Mouse (Mus musculus) heart, postnatal 25 days (tissue): ENCODE data around the gene Batf. TPM values are rescaled to one million over a fixed set of nuclear protein-coding genes. Genes with fewer than 3 reads are reported as not detected.
"Not testable (repeated sequence)": the region's sequence is repeated elsewhere in the genome, so short reads cannot be mapped to it uniquely, and the experiment has no call there.

Experiments used
- DNase-seq: peaks from one replicate; pipeline ENCODE4 v3.0.0; 2022; ENCODE audit warnings: low spot score
- intact Hi-C: fragments of 180-260 bp; cut with DNase I; formaldehyde crosslinking; loops from one replicate; pipeline ENCODE4 v1.15.1; 2025
- total RNA-seq, 2 experiments: library from RNA; stranded (reverse); gene quantifications; 2 replicates each; pipeline ENCODE4 v1.2.3; 2021

Batf gene
- total RNA-seq = 1 to 10 TPM in 1 of 2 experiments, under 1 TPM in 1; 0.55 to 1.0 TPM

DNA sequence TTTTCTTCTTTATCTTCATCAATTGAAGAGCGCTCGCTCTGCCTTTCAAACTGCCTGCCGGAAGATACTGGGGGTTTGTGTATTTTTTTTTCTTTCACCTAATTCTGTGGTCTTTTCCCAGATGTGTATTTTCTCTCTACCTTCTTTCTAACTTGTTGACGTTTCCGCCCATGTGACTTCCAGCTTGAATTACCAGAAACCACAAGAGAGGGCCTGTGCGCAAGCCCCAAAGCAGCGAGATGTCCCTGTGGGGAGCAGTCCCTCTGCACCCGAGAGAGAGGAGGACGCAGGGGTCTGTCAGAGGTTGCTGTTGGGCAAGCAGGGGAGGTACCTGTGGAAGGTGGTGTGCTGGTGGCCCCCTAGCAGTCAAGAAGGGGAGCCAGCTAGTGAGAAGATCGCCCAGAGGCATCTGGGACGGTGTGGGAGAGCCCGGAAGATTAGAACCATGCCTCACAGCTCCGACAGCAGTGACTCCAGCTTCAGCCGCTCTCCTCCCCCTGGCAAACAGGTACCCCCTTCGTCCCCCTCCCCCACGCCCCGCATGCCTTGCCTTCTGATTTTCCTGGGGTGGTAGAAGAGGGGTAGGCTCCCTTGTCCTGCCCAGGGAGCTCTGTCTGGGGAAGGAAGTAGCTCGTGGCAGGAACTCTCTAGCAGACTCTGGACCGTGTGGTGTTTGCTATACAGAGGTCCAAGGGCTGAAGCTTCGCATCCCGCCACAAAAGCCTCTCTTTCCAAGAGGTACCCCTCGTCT, at the start of gene Batf:
Gene Batf, plus strand, starts transcription at position 204 of the 751 bp plus-strand sequence.
- no peak for DNase-seq
- intact Hi-C loops = no loop called here

DNA sequence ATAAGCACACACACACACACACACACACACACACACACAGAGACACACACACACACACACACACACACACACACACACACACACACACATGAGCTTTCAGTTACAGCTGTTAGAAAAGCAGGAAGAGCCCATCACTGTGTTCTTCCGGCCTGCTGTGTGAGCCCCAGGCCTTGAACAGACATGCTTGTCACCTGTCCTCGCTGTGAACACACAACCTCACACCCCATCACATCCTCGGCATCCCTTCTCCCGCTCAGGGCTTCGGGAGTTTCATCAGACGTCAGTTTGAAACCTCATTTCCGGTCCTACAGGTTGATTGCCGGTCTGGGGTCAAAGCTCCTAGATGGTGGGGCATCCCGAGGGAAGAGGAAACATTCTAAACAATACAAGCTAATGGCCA, 48.5 kb upstream of the Batf start:
- intact Hi-C loops = no loop called here
- DNase-seq = no peak

DNA sequence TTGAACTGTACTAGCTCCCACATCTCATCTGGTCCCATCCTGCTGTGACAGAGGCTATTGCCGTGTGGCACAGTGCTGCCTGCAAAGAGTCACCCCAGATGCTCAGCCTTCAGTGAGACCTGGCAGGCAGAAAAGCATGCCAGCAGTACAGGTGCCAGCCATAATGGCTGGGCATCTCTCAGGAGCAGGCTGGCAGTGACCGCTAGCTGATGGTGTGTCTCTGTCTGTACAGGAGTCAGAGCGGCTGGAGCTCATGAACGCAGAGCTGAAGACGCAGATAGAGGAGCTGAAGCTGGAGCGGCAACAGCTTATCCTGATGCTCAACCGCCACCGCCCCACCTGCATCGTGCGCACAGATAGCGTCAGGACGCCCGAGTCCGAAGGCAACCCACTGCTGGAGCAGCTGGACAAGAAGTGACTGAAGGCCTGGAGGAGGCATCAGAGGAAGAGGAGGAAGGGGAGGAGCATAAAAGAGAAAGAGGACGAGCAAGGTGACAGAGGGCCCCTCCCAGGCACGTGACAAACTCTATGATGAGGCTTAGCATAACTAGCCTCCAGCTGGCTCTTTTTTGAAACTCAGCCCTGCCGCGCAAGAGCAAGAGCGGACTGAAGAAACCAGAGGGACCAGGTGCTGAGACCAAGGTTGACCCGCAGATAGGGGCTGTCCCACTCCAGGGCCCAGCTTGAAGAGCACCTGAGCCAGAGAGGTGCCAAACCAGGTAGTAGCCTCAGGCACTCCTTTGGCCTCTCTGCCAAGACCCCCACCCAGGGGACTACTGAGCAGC, 47.7 kb upstream of the Batf start:
- intact Hi-C loops = no loop called here
- DNase-seq = no peak

DNA sequence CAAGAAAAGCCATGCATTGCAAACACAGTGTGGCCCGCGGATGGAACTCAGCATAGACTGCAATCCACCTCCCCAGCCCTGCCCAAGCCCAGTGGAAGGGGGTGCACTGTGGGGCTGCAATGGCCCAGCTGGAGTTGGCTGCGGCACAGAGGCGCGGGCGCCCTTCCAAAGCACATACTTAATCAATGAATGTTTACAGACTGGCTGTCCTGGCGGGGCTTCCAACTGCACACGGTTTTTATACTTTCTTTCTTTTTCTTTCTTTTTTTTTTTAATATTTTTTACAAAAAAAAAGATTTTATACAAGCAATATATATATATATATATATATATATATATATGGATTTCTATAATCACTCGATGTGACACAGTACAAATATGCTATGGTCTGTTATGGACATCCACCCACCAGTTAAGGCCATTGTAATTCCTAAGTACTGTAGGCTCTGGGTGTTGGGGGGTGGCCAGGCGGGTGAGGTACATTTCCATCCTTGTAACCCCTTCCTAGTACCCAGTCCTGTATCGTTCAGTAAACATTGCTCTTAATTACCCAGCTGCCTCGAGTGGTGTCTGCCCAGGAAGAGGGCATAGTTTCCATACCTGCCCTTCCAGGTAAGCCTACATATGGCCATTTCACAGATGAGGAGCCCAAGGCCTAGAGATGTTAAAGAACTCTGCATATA, 47.0 kb upstream of the Batf start:
- intact Hi-C loops = loop anchor here (5.0 kb wide), 1 partner anchor 37 kb away; no protein-coding TSS in a partner anchor

DNA sequence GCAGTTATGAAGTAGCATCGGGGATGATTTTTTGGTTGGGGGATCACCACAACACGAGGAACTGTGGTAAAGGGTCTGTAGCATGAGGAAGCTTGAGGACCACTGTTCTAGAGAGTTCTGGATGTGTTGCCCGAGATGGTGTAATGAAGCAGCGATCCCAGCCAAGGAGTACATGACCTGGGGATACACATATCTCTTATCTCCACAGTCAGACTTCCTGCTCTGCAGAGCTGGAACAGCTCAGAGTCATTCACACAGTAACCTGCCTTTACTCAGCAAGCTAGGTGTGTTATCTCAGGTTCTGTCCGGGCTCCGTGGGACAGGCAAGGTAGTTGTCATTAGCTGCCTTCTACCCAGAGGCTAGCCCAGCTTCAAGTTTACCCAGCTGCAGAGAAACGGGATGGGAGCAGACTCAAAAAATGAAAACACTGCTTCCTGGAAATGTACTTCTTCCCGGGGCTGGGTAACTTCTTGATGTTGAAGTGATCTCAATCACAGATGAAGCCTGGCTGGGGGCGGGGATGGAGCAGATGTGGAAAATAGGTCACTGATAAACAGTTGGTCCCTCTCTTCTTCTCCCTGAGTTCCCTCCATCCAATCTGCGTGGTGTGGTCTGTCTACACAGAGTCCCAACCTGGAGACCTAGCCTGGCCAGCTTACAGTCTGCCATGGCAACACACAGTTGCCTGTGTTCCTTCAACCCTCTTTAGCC, 45.5 kb upstream of the Batf start:
- intact Hi-C loops = loop anchor here (5.0 kb wide), 1 partner anchor 39 kb away; no protein-coding TSS in a partner anchor
- no peak for DNase-seq

More for the DNA sequence above, 47.0 kb upstream of the Batf start:
- peak; percentile 39 for DNase-seq

DNA sequence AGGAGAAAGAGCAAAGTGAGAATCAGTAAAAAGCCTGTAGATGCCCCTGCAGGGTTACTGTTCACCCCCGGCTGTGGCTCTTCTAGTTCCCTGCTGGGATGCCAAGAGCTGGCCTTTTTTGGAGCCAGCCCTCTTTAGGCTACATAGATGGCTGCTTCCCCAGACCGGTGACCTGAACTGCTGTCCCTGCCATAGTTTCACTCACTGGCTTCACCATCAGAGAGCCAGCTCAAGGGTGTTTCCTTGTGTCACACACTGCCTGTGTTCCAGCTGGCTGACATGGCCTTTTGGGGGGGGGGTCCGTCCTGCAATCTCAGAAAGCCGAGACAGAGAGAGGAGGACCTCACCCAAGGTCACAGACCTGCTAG, 44.9 kb upstream of the Batf start:
- no peak for DNase-seq
- intact Hi-C loops = loop anchor here (5.0 kb wide), 1 partner anchor 39 kb away; no protein-coding TSS in a partner anchor

DNA sequence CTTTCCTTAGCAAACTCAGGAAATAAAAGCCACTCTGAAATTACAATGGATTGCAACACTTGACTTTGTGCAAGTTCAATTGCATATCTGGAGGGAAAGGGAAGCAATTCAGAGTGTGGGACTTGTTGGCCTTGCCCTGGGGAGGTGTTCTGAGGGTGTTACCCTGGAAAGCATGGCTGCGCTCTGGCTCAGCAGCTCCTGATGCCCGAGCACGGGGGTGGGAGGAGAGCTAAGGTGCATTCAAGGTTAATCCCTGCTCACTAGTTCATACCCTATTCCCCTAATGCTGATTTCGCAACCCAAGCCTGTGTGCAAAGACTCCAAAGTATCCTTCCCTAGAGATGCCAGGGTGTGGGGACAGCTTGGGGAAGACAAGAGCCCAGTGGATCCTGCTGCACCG, 42.7 kb upstream of the Batf start:
- no peak for DNase-seq
- intact Hi-C loops = loop anchor here (5.0 kb wide), 1 partner anchor 41 kb away; no protein-coding TSS in a partner anchor

DNA sequence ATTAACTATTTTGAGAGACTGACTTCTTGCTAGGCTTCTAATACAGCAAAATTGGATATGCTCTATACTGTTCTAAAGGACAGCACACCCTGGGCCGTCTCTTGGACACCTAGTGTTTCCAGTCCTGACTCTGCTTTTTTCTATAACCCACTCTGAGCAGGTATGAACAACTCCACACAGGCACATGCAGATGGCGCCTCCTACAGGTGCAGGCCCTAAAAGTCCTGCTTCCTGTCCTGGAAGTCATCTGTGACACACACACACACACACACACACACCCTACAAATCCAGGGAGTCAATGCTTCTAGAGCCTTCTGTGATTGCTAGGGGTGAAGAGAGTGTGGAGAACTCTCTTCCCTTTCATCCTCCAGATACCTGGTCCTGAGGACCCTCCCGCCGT, 40.8 kb upstream of the Batf start:
- DNase-seq = no peak
- intact Hi-C loops = loop anchor here (2.0 kb wide), 1 partner anchor 137 kb away; no protein-coding TSS in a partner anchor

DNA sequence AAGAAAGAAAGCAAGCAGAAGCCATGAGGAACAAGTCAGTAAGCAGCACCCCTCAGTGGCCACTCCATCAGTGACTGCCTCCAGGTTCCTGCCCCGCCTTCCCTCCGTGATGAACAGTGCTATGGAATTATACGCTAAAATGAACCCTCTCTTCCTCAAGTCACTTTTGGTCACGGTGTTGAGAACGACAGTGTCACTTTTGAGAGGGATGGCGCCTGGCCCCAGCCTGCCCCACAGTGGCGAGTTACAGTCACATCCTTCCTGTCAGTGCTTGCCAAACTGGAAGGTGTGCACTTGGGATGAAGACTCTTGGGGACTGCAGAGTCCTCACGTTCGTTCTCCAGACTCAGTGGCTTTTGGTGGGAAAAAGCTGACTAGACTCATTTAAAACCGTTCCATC, 39.1 kb upstream of the Batf start:
- no peak for DNase-seq
- intact Hi-C loops = loop anchor here (2.0 kb wide), 1 partner anchor 139 kb away; no protein-coding TSS in a partner anchor

DNA sequence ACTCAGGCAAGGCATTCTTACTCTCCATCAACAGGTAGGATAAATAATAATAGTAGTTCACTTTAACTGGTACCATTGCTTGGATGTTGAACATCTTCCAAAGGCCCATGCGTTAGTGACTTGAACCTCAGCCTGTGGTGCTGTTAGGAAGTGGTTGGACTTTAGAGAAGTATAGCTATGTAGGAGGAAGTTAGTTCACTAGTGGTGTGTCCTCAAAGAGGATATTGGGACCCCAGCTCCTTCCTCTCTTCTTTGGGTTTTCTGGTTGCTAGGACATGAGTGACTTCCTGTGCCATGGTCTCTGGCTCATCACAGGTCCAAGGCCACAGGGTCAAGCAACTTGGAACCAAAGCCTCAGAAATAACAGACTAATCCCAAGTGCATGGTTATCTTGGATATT, 38.5 kb upstream of the Batf start:
- intact Hi-C loops = loop anchor here (2.0 kb wide), 1 partner anchor 139 kb away; no protein-coding TSS in a partner anchor
- DNase-seq = no peak

DNA sequence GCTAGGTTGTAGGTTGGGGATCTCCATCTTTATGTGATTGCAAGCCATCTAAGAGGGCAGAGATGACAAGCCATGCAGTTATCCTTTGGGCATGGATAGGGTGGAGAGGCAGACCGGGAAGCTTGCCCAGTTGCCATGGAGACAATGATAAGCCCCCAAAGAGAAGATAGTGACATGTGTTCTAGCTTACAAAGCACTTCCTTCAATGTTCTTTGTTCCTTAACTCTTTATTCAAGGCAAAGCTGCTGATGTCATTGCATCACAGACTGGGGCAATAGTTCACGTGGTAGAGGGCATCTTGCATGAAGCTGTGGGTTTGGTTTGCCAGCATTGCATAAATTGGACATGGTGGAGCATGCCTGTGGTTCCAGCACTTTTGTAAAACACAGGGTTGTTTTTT, 27.1 kb upstream of the Batf start:
- intact Hi-C loops = no loop called here
- no peak for DNase-seq

DNA sequence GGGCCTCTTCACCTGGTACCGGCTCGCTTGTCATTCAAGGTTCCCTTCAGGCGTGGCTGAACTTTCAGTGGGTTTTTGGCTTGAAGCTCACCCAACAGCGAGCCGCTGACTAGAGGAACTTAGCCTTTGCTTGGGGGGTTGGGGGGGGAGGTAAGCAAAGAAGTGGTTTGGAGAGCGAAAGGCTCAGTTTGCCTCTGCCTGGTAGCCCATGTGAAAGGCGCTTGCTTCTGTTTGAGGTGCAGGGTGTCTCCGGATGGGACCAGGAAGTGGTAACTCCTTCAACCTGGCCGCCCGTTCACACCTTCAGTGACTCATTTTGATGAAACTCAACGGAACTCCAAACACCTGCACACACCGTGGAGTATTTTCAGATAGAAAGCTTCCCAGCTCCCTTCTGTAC, 25.6 kb upstream of the Batf start:
- DNase-seq = no peak
- intact Hi-C loops = loop anchor here (5.0 kb wide), 2 partner anchors 66 to 314 kb away; no protein-coding TSS in a partner anchor

DNA sequence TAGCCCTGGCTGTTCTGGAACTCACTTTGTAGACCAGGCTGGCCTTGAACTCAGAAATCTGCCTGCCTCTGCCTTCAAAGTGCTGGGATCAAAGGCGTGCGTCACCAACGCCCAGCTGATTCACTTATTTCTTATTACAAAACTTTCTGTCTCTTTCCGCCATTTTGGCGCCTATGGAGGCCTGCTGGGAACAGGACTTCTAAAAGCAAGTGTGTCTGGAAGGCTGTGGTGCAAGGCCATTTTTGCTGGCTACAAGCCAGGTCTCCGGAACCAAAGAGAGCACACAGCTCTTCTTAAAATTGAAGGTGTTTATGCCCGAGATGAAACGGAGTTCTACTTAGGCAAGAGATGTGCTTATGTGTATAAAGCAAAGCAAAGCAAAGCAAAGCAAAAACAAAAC, 24.2 kb upstream of the Batf start:
- not testable (repeated sequence) for DNase-seq
- intact Hi-C loops = loop anchor here (5.0 kb wide), 2 partner anchors 65 to 315 kb away; no protein-coding TSS in a partner anchor

DNA sequence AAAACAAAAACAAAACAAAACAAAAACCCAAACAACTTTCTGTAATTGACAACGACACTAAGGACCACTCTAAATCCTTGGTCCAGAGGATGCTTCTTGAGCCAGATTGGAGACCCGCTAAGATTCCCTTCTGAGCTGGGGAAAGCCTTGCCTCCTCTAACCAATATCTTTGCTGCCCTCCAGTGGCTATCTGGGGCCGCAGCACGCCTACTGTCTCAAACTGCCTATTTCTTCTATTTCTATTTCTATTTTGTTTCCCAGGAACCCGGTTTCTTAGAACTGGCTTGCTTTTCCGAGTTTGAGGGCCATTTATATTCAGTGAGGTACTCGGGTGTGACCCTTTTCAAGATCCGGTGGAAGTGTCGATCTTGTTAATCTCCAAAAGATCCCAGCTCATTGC, 23.6 kb upstream of the Batf start:
- peak; percentile 19 for DNase-seq
- intact Hi-C loops = loop anchor here (1.0 to 5.0 kb wide), 4 partner anchors 64 to 316 kb away; no protein-coding TSS in a partner anchor

DNA sequence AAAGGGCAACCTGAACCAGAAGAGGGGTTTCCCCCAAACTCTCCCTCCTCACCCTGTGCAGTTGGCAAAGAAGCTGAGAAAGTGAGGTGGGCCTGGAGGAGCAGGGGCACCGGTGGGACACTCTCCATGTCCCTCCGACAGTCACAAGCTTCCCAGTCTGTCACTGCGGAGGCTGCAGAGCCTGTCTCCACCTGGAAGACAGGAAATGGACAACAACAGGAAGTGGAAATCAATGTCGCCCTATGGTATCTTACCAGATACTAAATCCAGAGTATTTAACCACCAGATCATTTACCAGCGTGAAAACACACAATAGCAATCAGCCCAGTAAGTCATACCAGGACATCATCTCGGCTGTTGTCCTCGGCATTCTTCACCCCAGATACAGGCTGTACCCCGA, 20.4 kb upstream of the Batf start:
- no peak for DNase-seq
- intact Hi-C loops = no loop called here

DNA sequence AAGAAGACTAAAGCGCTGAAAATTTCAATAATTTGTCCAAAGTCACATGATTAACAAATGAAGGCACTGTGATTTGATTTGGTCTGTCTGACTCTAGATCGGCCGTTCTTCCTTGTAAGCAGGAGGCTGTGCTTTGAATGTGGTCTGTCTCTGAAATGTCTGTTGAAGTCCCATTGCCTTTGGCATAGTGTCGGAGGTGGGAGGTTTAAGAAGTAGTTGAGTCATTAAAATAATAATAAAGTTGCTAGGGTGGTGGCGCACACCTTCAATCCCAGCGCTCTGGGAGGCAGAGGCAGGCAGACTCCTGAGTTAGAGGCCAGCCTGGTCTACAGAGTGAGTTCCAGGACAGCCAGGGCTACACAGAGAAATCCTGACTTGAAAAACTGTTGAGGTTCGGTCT, 19.4 kb upstream of the Batf start:
- DNase-seq = no peak
- intact Hi-C loops = no loop called here

DNA sequence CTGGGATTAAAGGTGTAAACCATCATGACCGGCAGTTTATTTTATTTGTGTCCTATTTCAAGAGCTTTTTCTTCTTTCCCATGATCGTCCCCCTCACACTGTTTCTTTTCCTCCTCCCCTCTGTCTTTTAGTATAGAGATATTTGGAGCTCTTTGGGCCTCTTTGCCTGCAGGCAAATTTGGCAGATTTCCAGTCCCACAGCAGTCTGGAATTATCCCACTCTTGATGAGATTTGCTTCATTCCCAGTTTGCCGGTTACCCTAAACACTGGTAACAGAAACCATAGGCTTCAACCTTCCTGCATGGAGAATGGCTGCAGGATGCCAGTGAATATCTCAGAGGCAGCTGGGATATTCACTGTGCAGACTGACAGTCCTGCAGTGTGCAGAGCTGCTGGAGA, 17.8 kb upstream of the Batf start:
- intact Hi-C loops = no loop called here

DNA sequence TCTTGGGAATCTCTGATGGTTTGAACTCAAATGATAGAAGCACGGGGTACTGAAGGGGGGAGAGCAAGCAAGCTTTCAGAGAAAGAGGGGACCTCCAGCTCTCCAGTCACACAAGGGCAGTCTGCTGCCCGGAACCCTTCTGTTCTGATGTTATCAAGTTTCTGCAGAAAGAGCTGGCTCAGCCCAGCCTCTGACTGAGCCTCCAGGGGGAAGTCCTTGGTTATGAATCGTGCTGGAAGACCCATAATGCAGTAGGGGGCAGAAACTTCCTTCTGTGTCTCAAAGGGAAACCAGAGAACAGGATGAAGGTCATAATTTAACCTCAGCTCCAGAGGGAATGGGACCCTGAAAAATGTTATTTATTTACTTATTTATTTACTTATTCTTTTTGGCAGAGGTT, 16.4 kb upstream of the Batf start:
- intact Hi-C loops = no loop called here
- DNase-seq = no peak

More for the DNA sequence above, 17.8 kb upstream of the Batf start:
- DNase-seq = no peak

DNA sequence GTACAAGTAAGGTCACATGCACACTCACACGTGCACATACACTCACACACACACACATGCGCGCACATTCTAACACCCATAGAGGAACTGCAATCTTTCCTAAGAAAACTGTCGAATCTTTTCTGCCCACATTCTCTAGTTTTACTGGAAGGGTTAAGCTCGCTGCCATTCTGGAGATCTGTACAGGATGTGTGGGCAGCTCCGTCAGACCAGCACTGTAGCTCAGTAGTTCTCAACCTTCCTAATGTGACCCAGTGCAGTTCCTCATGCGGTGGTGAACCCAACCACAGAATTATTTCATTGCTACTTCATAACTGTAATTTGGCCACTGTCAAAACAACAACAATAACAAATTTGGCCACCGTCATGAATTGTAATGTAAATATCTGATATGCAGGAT, 12.6 kb upstream of the Batf start:
- DNase-seq = no peak
- intact Hi-C loops = no loop called here

DNA sequence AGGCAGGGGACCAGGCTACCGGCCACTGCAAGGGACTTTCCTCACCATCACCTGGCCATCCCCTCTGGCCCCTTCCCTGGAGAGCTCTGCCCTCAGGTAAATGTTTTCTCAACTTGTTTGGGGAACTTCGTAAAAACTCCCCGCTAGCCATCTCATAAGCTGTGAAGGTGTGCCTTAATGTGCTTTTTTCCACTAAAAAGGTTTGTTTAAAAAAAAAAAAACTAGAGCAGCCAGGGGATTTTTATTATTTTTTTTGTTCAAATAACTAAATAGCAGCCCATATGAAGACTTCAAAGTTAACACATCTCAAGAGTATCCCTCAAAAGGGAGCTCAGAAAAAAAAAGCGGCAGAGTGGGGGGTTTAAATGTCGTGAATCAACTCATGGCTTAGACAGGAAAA, 7.4 kb upstream of the Batf start:
- intact Hi-C loops = no loop called here
- no peak for DNase-seq
